Mouse (Mus musculus) lung, adult 2 months (tissue): ENCODE measurements around the gene Insr.

ENCODE experiments used
- CTCF ChIP-seq: fragments of 200-500 bp; IDR thresholded peaks from 2 replicates; pipeline ENCODE4 v1.5.1; 2011; ENCODE audit warnings: mild to moderate bottlenecking, low read length, control low read depth; ENCODE audit not compliant: insufficient read depth
- POLR2A ChIP-seq: fragments of 200-500 bp; IDR thresholded peaks from 2 replicates; pipeline ENCODE4 v1.6.1; 2011; ENCODE audit warnings: low read depth, mild to moderate bottlenecking, control low read depth, low read length, borderline replicate concordance; ENCODE audit errors: extremely low read depth

DNA sequence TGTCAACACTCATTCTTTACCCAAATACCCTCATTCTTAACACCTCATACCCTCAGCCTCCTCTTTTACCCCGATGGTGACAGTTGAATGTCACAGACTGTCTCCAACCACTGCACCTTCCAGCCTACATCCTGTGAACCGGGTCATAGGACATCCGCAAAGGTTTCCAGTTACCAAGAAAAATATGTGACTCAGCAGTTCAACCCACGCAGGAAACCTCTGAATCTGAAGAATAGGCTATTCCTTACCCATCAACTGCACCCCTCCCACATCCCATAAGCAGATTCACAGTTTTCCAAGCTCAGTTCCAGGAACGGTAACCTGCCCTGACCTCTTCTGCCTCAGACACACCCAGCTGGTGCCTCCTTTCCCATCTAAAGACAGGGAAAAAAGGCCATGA is 19.9 kb upstream of the Insr start:
- TF ChIP-seq CTCF (no peak), POLR2A (no peak)
